Mouse (Mus musculus) hindbrain, embryonic 15.5 days (tissue): ENCODE data around the gene Gsk3b. TPM values are rescaled to one million over a fixed set of nuclear protein-coding genes. Genes with fewer than 3 reads are reported as not detected.
"Not testable (repeated sequence)": the region's sequence is repeated elsewhere in the genome, so short reads cannot be mapped to it uniquely, and the experiment has no call there.

Experiments
- ATAC-seq: fragments of 200-750 bp; cut with Nextera tagmentation; 2 replicates; pipeline ENCODE4 v1.8.0; 2017; ENCODE audit warnings: low read depth, moderate number of reproducible peaks, moderate TSS enrichment; ENCODE audit not compliant: low FRiP score
- H3K27ac ChIP-seq: fragments of 300-500 bp; sonication (generic); replicated peaks from 2 replicates; pipeline ENCODE4 v1.5.1; 2015; ENCODE audit warnings: mild to moderate bottlenecking, inconsistent platforms
- H3K27me3 ChIP-seq: fragments of 300-500 bp; sonication (generic); 2 replicates; pipeline ENCODE4 v1.6.1; 2015; ENCODE audit warnings: control low read depth, inconsistent platforms
- H3K36me3 ChIP-seq: fragments of 300-500 bp; sonication (generic); 2 replicates; pipeline ENCODE4 v1.6.1; 2015; ENCODE audit warnings: control low read depth, inconsistent platforms
- H3K4me1 ChIP-seq: fragments of 300-500 bp; sonication (generic); replicated peaks from 2 replicates; pipeline ENCODE4 v1.6.1; 2015; ENCODE audit warnings: control low read depth, inconsistent platforms
- H3K4me2 ChIP-seq: fragments of 300-500 bp; sonication (generic); 2 replicates; pipeline ENCODE4 v1.6.1; 2015; ENCODE audit warnings: moderate library complexity, mild to moderate bottlenecking, inconsistent platforms
- H3K4me3 ChIP-seq: fragments of 300-500 bp; sonication (generic); 2 replicates; pipeline ENCODE4 v1.5.1; 2015; ENCODE audit warnings: mild to moderate bottlenecking, inconsistent platforms
- H3K9ac ChIP-seq: fragments of 300-500 bp; sonication (generic); 2 replicates; pipeline ENCODE4 v1.6.1; 2015; ENCODE audit warnings: inconsistent platforms
- H3K9me3 ChIP-seq: fragments of 300-500 bp; sonication (generic); 2 replicates; pipeline ENCODE4 v1.6.1; 2016; ENCODE audit warnings: control low read depth, inconsistent platforms
- WGBS: fragments of 180-500 bp; shearing (Covaris S2); methylation state at CpG from one replicate; pipeline ENCODE4 v1.1.7; 2015; 5-methylcytosine and 5-hydroxymethylcytosine counted together
- polyA plus RNA-seq: library from polyadenylated mRNA; unstranded; fragments of >200 nt; fragmentation: Nextera tagmentation; extraction: Ambion mirVana; gene quantifications from 2 replicates; pipeline ENCODE4 v1.2.1, GENCODE M21; 2015

Gene Gsk3b
- polyA plus RNA-seq = 146 and 151 TPM in 2 replicates

- H3K9me3 ChIP-seq = no peaks in the 10 kb centered on the region
- peak; percentile 95 for ATAC-seq
- under 1% methylated on average over 68 of the region's 69 CpGs for WGBS
- H3K4me2 ChIP-seq = peak within 1 kb of the TSS; percentile 92
- H3K4me3 ChIP-seq = peak within 1 kb of the TSS; percentile 97
- no peaks in the 10 kb centered on the region for H3K36me3 ChIP-seq
- H3K9ac ChIP-seq = peak within 1 kb of the TSS; percentile 95
- H3K4me1 ChIP-seq = peaks cover 24% of the 10 kb centered on the region
- peak within 1 kb of the TSS; percentile 100 for H3K27ac ChIP-seq
- no peaks in the 10 kb centered on the region for H3K27me3 ChIP-seq
Measured at GRCm38 (mm10) chr16:38088629-38089446, at the start of gene Gsk3b. Gene Gsk3b (plus strand): TSS chr16:38089001.

GRCm38 (mm10) chr16:38042160-38042559 lies 46.6 kb upstream of the Gsk3b start:
- H3K4me3 ChIP-seq = no peak overlapping the region
- no peaks in the 10 kb centered on the region for H3K36me3 ChIP-seq
- no peaks in the 10 kb centered on the region for H3K9me3 ChIP-seq
- H3K4me2 ChIP-seq = no peak overlapping the region
- no peak for ATAC-seq
- H3K27me3 ChIP-seq = no peaks in the 10 kb centered on the region
- H3K4me1 ChIP-seq = no peaks in the 10 kb centered on the region
- 85% methylated on average over 1 of the region's 1 CpGs for WGBS
- H3K27ac ChIP-seq = no peak overlapping the region
- H3K9ac ChIP-seq = no peak overlapping the region

- Histone ChIP-seq H3K4me3 (no peak overlapping the region), H3K36me3 (no peaks in the 10 kb centered on the region), H3K27ac (no peak overlapping the region), H3K9ac (no peak overlapping the region), H3K4me2 (no peak overlapping the region), H3K4me1 (no peaks in the 10 kb centered on the region), H3K9me3 (no peaks in the 10 kb centered on the region), H3K27me3 (no peaks in the 10 kb centered on the region)
- WGBS = 79% methylated on average over 5 of the region's 5 CpGs
- no peak for ATAC-seq
Measured at GRCm38 (mm10) chr16:38044551-38044950, 44.2 kb upstream of the Gsk3b start.

- Histone ChIP-seq H3K9ac (no peak overlapping the region), H3K36me3 (no peaks in the 10 kb centered on the region), H3K4me3 (no peak overlapping the region), H3K27ac (no peak overlapping the region), H3K9me3 (no peaks in the 10 kb centered on the region), H3K4me1 (no peaks in the 10 kb centered on the region), H3K27me3 (no peaks in the 10 kb centered on the region), H3K4me2 (no peak overlapping the region)
- WGBS = 65% methylated on average over 23 of the region's 23 CpGs
- no peak for ATAC-seq
Measured at GRCm38 (mm10) chr16:38047781-38048558, 40.8 kb upstream of the Gsk3b start.

GRCm38 (mm10) chr16:38057898-38058297 lies 30.9 kb upstream of the Gsk3b start:
- no peaks in the 10 kb centered on the region for H3K27me3 ChIP-seq
- H3K4me1 ChIP-seq = no peaks in the 10 kb centered on the region
- H3K36me3 ChIP-seq = no peaks in the 10 kb centered on the region
- no peaks in the 10 kb centered on the region for H3K9me3 ChIP-seq
- H3K9ac ChIP-seq = no peak overlapping the region
- ATAC-seq = no peak
- WGBS = 83% methylated on average over 1 of the region's 1 CpGs
- no peak overlapping the region for H3K4me3 ChIP-seq
- H3K4me2 ChIP-seq = no peak overlapping the region
- H3K27ac ChIP-seq = no peak overlapping the region

GRCm38 (mm10) chr16:38058836-38059235 lies 30.0 kb upstream of the Gsk3b start:
- Histone ChIP-seq H3K9ac (no peak overlapping the region), H3K4me3 (no peak overlapping the region), H3K4me2 (no peak overlapping the region), H3K9me3 (no peaks in the 10 kb centered on the region), H3K36me3 (no peaks in the 10 kb centered on the region), H3K27ac (no peak overlapping the region), H3K4me1 (no peaks in the 10 kb centered on the region), H3K27me3 (no peaks in the 10 kb centered on the region)
- ATAC-seq = no peak
- 87% methylated on average over 3 of the region's 3 CpGs for WGBS

- H3K4me3 ChIP-seq = no peak overlapping the region
- ATAC-seq = no peak
- H3K4me1 ChIP-seq = no peaks in the 10 kb centered on the region
- H3K36me3 ChIP-seq = no peaks in the 10 kb centered on the region
- no peaks in the 10 kb centered on the region for H3K9me3 ChIP-seq
- no peak overlapping the region for H3K4me2 ChIP-seq
- 94% methylated on average over 4 of the region's 4 CpGs for WGBS
- H3K27me3 ChIP-seq = no peaks in the 10 kb centered on the region
- no peak overlapping the region for H3K27ac ChIP-seq
- H3K9ac ChIP-seq = no peak overlapping the region
Measured at GRCm38 (mm10) chr16:38059631-38060030, 29.2 kb upstream of the Gsk3b start.

- not testable (repeated sequence) for H3K4me1 ChIP-seq, H3K27me3 ChIP-seq, H3K4me2 ChIP-seq, H3K9me3 ChIP-seq, H3K9ac ChIP-seq, H3K4me3 ChIP-seq, H3K36me3 ChIP-seq, H3K27ac ChIP-seq
- ATAC-seq = peak; percentile 34; the same call in 1 of the 2 replicates
- 85% methylated on average over 1 of the region's 5 CpGs for WGBS
Measured at GRCm38 (mm10) chr16:38073859-38074631, 14.8 kb upstream of the Gsk3b start.

- Histone ChIP-seq H3K9me3 (no peaks in the 10 kb centered on the region), H3K27me3 (no peaks in the 10 kb centered on the region), H3K9ac (no peak overlapping the region), H3K36me3 (no peaks in the 10 kb centered on the region), H3K27ac (no peak overlapping the region), H3K4me1 (no peaks in the 10 kb centered on the region), H3K4me2 (no peak overlapping the region), H3K4me3 (no peak overlapping the region)
- ATAC-seq = no peak
- WGBS = 67% methylated on average over 1 of the region's 1 CpGs
Measured at GRCm38 (mm10) chr16:38080201-38080600, 8.6 kb upstream of the Gsk3b start.

- Histone ChIP-seq H3K4me2 (peak overlapping the region; percentile 66), H3K27me3 (no peaks in the 10 kb centered on the region), H3K9me3 (no peaks in the 10 kb centered on the region), H3K36me3 (no peaks in the 10 kb centered on the region), H3K9ac (peak overlapping the region; percentile 95), H3K27ac (peak overlapping the region; percentile 100), H3K4me3 (peak overlapping the region; percentile 97), H3K4me1 (peaks cover 13% of the 10 kb centered on the region)
- ATAC-seq = no peak
- WGBS = 15% methylated on average over 10 of the region's 10 CpGs
Measured at GRCm38 (mm10) chr16:38087231-38087630, 1.6 kb upstream of the Gsk3b start.

GRCm38 (mm10) chr16:38087645-38088125 lies 1.1 kb upstream of the Gsk3b start:
- Histone ChIP-seq H3K36me3 (no peaks in the 10 kb centered on the region), H3K9me3 (no peaks in the 10 kb centered on the region), H3K27ac (peak overlapping the region; percentile 100), H3K4me1 (peaks cover 13% of the 10 kb centered on the region), H3K4me3 (peak overlapping the region; percentile 97), H3K9ac (peak overlapping the region; percentile 95), H3K4me2 (peak overlapping the region; percentile 66), H3K27me3 (no peaks in the 10 kb centered on the region)
- under 1% methylated on average over 11 of the region's 11 CpGs for WGBS
- ATAC-seq = no peak
